Mouse (Mus musculus) left cerebral cortex, postnatal 4 days (tissue): ENCODE results near the gene Zfp27. TPM values are rescaled to one million over a fixed set of nuclear protein-coding genes. Genes with fewer than 3 reads are reported as not detected.
"Not testable (repeated sequence)": the region's sequence is repeated elsewhere in the genome, so short reads cannot be mapped to it uniquely, and the experiment has no call there.

Source experiments
- DNase-seq: peaks from one replicate; pipeline ENCODE4 v3.0.0-alpha.2; 2022
- intact Hi-C: fragments of 180-260 bp; cut with DNase I; formaldehyde crosslinking; loops from one replicate; pipeline ENCODE4 v1.15.1; 2025
- microRNA-seq: library from miRNA; unstranded; fragments of <30 nt; microRNA quantifications from one replicate; pipeline ENCODE4 v1.2.0, GENCODE M21; 2022
- total RNA-seq, 2 experiments: library from RNA; stranded (reverse); gene quantifications; 2 replicates each; pipeline ENCODE4 v1.2.3; 2021

Zfp27 gene
- total RNA-seq, 2 experiments from 2014 or later, result 19.5 to 22.5 TPM

GRCm38 (mm10) chr7:29892756-29893155, 13.6 kb downstream of the Zfp27 start:
- intact Hi-C loops, result no loop called here
- no peak for DNase-seq

- intact Hi-C loops, result no loop called here
- no peak for DNase-seq
Observed at GRCm38 (mm10) chr7:29890501-29890900, 15.9 kb downstream of the Zfp27 start.

- no peak for DNase-seq
- intact Hi-C loops, result no loop called here
Observed at GRCm38 (mm10) chr7:29880916-29881315, 25.5 kb downstream of the Zfp27 start.

- DNase-seq, result no peak
- intact Hi-C loops, result no loop called here
Observed at GRCm38 (mm10) chr7:29880056-29880455, 26.3 kb downstream of the Zfp27 start.

DNA sequence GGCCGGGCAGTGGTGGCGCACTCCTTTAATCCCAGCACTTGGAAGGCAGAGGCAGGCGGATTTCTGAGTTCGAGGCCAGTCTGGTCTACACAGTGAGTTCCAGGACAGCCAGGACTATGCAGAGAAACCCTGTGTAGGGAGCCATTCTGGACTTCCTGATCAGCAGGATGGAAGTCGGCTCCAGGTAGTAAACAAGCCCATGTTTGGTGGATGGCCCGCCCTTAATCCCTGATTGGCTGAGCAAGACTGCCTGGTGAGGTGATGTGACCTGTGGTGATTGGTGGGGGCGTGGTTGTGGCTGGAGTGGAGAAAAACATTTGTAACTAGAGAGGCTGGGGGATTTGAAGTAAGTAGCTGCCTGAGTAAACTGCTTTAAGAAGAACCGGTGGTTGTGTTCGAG, 28.8 kb downstream of the Zfp27 start:
- intact Hi-C loops, DNase-seq: not testable (repeated sequence)

DNA sequence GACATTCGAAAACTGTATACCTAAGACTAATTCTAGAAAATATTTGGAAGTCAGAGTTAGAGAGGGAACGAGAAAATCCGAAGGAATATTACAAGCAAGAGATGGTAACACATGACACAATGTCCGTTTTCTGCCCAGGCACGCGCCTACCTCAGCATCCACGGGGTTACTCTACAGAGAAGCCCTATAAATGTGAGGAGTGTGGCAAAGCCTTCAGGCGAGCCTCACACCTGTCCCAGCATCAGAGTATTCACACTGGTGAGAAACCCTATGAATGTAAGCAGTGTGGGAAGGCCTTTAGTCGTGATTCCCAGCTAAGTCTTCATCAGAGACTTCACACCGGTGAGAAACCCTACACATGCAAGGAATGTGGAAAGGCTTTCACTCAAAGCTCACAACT, 32.1 kb downstream of the Zfp27 start:
- intact Hi-C loops, result no loop called here
- no peak for DNase-seq

DNA sequence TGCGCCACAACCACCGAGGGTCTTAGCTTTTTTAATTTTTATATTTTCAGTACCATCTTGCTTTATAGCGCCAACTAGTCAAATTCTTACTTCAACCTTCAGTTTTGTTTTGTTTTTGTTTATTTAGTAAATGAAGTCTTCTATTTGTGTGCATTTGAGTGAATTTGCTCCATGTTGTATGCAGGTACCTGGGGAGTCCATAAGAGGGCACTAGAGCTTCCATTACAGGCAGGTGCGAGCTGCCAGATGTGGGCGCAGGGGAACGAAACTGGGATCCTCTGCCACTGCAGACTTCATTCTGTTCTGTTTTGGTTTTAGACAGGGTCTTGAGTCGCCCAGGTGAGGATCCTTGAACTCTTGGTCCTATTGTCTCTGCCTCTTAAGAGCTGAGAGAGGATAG, 44.7 kb downstream of the Zfp27 start:
- DNase-seq, result no peak
- intact Hi-C loops, result no loop called here

DNA sequence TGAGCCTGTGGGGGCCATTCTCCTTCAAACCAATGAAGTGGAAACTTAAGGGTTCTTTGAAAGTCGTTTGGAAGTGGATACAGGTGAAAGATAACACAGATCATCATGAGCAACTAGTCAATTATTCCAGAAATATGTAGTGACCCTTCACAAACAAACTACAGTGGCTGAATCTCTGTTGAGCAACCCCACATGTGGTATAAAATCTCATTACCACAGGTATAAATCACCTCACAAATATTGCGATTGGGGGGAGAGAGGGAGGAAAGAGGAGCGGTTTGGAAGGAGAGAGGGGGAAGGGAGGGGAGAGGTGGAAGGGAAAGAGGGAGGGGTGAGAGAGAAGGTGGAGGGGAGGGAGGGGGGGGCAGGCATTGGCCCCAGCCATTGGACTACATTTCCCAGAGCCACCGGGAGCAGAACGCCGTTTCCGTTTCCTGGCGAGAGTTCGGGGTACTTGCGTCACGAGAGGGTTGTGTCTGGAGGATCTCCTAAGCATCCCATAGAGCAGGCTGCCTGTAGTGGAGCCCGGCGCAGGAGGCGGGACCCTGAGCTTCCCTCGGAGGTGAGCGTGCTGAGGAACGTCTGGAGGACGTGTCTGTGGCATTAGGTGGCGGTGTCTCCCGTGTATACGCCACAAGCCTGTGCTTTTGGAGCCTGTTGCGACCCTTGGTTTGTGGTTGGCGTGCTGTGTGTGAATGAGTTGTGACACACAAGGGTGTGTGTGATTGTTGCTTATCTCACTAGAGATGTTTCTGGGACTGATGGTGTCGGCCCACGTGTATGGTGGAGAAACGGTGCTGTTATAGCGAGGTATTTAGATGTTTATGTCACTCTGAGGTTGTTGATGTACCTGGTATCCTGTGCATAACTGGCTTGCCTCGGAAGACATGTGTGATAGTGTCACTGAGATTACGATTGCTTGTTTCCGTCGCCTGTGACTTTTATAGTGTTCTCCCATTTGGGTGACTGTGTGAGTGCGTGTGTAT, 46.5 kb downstream of the Zfp27 start, which contains the start of gene Zfp420:
TSS of gene Zfp420 (plus strand) at position 448 of the 986 bp plus-strand sequence.
- DNase-seq, result peak; percentile 88
- intact Hi-C loops, result no loop called here

- intact Hi-C loops, result no loop called here
- peak; percentile 87 for DNase-seq
Observed at GRCm38 (mm10) chr7:29853219-29853842, 53.0 kb downstream of the Zfp27 start, which contains the start of gene Zfp940. Zfp940 (minus strand) TSS chr7:29853669.

DNA sequence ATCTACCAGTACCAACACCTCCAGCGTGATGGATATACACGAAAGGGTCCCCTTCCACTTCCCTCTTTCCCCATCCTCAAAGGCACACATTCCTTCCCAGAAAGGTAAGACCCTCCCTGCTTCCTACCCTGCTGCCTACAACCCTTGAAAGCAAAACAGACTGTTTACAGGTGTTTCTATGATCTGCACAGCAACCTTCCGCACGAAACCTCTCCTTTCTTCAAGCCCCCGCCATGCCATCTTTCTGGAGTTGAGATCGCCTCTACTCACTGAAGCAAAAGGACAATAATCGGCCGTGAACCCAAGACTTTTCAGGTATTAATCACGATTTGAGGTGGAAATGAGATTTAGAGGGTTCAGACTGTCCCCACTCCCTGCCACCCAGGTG, 53.5 kb downstream of the Zfp27 start:
- intact Hi-C loops, result no loop called here
- DNase-seq, result no peak

DNA sequence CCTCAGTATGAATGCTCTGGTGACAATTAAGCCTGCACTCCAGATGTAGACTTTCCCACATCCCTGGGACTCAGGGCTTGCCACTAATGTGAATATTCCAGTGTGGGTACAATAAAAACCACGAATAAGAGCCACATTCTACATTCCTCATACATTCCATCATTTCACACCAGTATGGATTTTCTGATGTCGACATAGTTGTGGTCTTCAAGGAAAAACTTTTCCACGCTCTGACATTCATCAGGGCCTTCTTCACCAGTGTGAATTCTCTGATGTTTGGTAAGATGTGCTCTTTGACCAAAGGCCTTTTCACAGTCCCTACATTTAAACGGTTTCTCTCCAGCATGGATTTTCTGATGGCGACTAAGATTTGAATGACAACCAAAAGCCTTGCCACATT, 61.8 kb downstream of the Zfp27 start:
- DNase-seq, result no peak
- intact Hi-C loops, result no loop called here

Small RNA genes lying within 50 kb of the gene (microRNA-seq; reads per million reads assigned to microRNA genes)
- 2.4 reads per million for gene Mir7668

Other genes with a start within 250 kb of the Zfp27 start
- 1 to 10 TPM; 1.1 TPM for gene Catsperg2, start 179.5 kb downstream of the Zfp27 start, total RNA-seq
- gene Zfp84, start 138.0 kb downstream of the Zfp27 start, total RNA-seq, result 10 to 100 TPM; 19.8 to 21.5 TPM
- gene Zfp30, start 122.6 kb downstream of the Zfp27 start, total RNA-seq, result 10 to 100 TPM; 12.0 to 13.1 TPM
- gene Zfp790, start 90.5 kb downstream of the Zfp27 start, total RNA-seq, result 10 to 100 TPM; 24.5 to 27.9 TPM
- gene Zfp940, start 52.9 kb downstream of the Zfp27 start, total RNA-seq, result 10 to 100 TPM; 17.7 to 19.5 TPM
- gene Zfp420, start 46.6 kb downstream of the Zfp27 start, total RNA-seq, result 10 to 100 TPM; 16.2 to 18.6 TPM
- gene Zfp383, start 1.7 kb upstream of the Zfp27 start, total RNA-seq, result 10 to 100 TPM in 1 of 2 experiments, 1 to 10 TPM in 1; 9.9 to 10.7 TPM
- gene Zfp74, start 47.5 kb upstream of the Zfp27 start, total RNA-seq, result 10 to 100 TPM; 25.4 to 28.2 TPM
- 1 to 10 TPM; 5.1 to 5.4 TPM for gene Zfp568, start 77.4 kb upstream of the Zfp27 start, total RNA-seq
- gene Zfp14, start 144.8 kb upstream of the Zfp27 start, total RNA-seq, result 10 to 100 TPM; 10.9 to 11.5 TPM
- 1 to 10 TPM; 4.6 to 8.5 TPM for gene Zfp82, start 166.3 kb upstream of the Zfp27 start, total RNA-seq
- 1 to 10 TPM in 1 of 2 experiments, not detected in 1; 1.9 TPM for gene Gm26920, start 183.8 kb upstream of the Zfp27 start, total RNA-seq
- gene Zfp566, start 184.0 kb upstream of the Zfp27 start, total RNA-seq, result 10 to 100 TPM; 12.9 to 17.3 TPM
- 10 to 100 TPM; 64.8 to 65.3 TPM for gene Zfp260, start 188.2 kb upstream of the Zfp27 start, total RNA-seq
- 10 to 100 TPM; 33.0 to 33.9 TPM for gene Zfp382, start 215.4 kb upstream of the Zfp27 start, total RNA-seq